Mouse (Mus musculus) G1E-ER4 (cell line): Measurements from ENCODE around the gene Npm1. TPM values are rescaled to one million over a fixed set of nuclear protein-coding genes. Genes with fewer than 3 reads are reported as not detected.

Source experiments
- GATA1 ChIP-seq: IDR thresholded peaks from one replicate; pipeline ENCODE4 v1.8.0; 2012; ENCODE audit warnings: low read length, inconsistent platforms
- polyA plus RNA-seq: library from polyadenylated mRNA; stranded (reverse); fragments of >175 nt; gene quantifications from 2 replicates; pipeline ENCODE4 v1.2.3, GENCODE M21; 2012

The Npm1 gene
- polyA plus RNA-seq, 1 experiment, result 222 TPM

GRCm38 (mm10) chr11:33151780-33152145, 11.2 kb downstream of the Npm1 start:
- TF ChIP-seq GATA1, result no peak

DNA sequence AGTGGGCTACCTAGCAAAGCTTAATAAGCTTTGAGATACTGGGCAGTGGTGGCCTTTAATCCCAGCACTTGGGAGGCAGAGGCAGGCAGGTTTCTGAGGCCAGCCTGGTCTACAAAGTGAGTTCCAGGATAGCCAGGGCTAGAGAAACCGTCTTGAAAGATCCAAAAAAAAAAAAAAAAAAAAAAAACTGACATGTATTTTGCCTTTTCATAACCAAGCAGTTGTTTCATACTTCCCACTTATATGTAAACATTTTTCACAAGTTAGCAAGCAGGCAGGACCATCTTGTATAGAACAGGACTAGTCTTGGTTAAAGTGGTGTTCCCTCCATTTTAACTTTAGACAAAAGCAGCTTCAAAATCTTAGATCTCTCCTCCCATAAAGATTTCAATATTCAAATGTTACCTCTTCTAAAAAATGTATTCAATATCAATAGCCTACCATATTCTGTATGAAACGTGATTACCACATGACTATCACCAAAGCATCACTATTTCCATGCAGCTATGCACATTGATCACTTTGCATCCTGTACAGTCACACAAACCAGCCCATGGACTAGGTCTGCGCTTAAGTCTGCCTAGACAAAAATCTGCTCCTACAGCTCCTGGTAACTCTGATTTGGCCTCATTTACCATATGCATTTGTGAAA, 11.8 kb downstream of the Npm1 start:
- TF ChIP-seq GATA1, result no peak

DNA sequence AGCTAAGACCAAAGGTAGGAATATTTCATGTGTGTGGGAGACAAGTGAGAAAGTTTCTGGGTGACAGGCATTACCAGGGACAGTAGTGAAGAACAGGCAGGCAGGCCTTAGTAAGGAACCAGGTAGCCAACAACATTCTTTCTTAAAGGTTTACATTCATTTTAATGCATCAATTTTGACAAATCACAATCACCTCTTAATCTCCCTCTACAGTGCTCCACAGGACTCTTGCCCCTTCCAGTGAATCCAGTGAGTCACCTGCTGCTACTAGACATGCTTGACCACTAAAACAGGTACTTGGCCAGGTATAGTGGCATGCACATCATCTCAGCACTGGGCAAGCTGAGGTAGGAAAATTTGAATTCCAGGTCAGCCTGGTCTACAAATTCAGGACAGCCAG, 12.6 kb downstream of the Npm1 start:
- TF ChIP-seq GATA1, result no peak

GRCm38 (mm10) chr11:33149453-33149852, 13.6 kb downstream of the Npm1 start:
- TF ChIP-seq GATA1, result no peak

DNA sequence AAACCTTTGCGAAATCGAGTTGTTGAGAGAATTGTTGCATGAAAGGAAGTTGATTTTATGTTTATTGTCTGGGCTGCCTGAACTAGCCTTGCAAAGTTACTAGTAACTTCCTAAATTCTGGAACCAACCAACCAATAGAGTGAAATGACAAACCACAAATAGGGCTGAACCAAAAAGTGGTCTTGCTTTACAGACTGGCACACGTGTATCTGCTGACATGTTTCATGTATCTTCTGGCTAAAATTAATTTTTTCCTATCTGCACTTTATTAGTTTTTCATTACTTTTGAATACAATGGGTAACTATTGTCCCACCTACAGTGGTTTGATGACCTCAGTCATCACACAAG, 13.9 kb downstream of the Npm1 start:
- TF ChIP-seq GATA1, result no peak

GRCm38 (mm10) chr11:33148338-33149087, 14.5 kb downstream of the Npm1 start:
- no peak for TF ChIP-seq GATA1

GRCm38 (mm10) chr11:33147572-33148337, 15.3 kb downstream of the Npm1 start:
- TF ChIP-seq GATA1, result no peak

DNA sequence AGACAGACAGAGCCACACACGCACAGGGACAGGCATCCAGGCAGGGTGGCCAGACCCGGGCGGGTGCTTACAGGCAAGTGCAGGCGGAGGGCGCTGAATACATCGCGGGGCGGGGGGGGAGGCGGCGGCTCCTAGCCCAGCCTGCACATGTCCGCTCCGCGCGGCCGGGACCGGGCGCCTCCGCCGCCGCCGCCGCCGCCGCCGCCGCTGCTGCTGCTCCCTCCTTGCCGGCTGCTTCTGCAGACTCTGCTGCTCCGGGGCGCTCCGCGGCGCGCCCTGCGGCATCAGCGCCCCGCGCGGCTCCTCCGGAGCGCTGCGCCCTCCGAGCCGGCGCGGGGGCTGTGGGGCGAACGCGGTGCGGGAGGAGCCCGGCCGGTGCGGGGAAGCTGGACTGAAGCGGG, 15.8 kb downstream of the Npm1 start, which contains the start of gene Fgf18:
TSS of gene Fgf18 (minus strand) at position 230 of the 401 bp plus-strand sequence.
- no peak for TF ChIP-seq GATA1

- no peak for TF ChIP-seq GATA1
Observed at GRCm38 (mm10) chr11:33146651-33147131, 16.3 kb downstream of the Npm1 start.

DNA sequence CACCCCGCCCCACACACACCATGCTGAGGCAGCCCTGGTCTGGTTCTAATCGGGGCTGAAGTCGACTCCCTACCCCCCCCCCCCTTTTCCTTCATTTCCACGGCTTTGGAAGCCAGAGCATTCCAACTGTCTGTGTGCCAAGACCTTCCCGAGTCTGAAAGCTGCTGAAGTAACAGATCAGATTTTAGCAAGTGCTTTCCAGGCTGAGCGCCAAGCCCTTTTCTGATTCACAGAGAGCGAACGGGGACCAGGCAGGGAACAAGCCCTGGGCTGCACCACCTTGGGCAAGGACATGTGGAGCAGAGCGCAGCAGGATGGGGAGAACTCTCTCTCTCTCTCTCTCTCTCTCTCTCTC, 16.9 kb downstream of the Npm1 start:
- TF ChIP-seq GATA1, result no peak

- no peak for TF ChIP-seq GATA1
Observed at GRCm38 (mm10) chr11:33145201-33146142, 17.5 kb downstream of the Npm1 start.

DNA sequence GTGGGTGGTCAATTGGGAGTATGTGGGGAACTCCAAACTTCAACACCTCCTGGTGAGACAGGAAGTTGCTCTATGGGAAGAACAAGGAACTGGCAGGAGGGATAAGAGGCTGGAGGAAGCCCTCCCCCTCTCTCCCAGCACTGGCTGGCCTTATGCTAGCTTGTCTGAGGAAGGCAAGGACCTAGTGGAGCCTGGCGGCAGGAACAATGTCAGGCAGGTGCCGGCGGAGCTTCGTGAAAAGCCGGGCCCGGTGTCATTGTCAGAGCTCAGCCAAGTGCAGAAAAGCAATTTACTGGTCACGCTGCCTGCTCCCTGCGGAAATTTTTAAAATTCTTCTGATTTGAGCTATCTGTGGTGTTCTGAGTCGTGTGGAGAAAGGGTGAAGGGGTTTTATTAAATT, 19.1 kb downstream of the Npm1 start:
- no peak for TF ChIP-seq GATA1

DNA sequence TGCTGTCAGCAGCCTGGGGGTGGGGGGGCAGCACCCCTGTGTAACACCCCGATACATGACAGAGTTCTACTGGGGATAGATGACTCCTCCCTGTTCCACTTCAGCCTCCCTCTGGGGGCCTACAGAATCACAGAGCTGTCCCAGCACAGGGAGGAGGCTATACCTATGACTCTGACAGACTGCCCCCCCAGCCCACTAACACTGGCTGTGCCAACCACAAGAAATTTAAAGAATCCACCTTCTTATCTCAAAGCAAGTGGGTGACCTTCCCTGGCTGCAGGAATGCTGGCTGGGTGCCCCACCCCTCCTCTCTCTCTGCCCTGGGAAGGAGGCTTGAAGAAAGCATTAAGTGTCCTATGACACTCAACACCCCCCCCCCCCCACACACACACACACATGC, 20.2 kb downstream of the Npm1 start:
- no peak for TF ChIP-seq GATA1

GRCm38 (mm10) chr11:33140111-33140460, 22.9 kb downstream of the Npm1 start:
- no peak for TF ChIP-seq GATA1

DNA sequence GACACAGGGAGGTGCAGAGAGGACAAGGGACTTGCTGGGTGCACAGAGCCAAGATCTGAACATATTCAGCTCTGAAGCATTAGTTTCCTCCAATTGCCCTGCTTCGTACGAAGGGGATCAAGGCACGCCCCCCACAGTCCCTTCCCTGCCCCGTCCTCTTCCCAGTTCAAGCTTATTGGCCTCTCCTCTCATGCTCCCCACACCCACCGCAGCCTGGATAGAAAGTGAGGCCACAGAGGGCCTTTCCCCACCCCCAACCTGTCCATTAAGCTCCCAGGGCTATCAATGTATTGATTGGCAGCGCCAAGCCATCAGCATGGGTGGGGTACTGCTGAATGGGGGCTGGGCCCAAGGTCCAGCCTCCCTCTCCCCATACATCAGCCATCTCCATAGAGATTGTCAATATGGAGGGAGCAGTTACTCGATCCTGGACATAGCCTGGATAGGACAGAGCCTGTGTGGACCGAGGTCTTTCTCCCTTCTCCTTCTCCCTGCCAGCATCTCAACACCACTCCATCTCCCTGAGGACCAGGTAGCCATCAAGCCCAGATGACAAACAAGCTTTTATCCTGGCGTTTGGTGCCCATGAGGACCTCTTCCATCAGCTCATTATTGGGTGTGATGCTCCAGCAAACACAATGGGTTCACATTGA, 23.4 kb downstream of the Npm1 start:
- no peak for TF ChIP-seq GATA1
